Mouse (Mus musculus) CD4-positive, CD25-positive, alpha-beta regulatory T cell, adult 2 months (primary cell): Measurements from ENCODE around the gene Gm12394.
"Not testable (repeated sequence)": the region's sequence is repeated elsewhere in the genome, so short reads cannot be mapped to it uniquely, and the experiment has no call there.

ENCODE experiments used
- DNase-seq: peaks from one replicate; pipeline ENCODE4 v3.0.0-alpha.2; 2012; ENCODE audit warnings: low read depth, low spot score

Gm12394 gene

GRCm38 (mm10) chr4:42860483-42860882 is 3.9 kb upstream of the Gm12394 start:
- not testable (repeated sequence) for DNase-seq

- DNase-seq = not testable (repeated sequence)
These were observed 2.8 kb downstream of the Gm12394 start, which contains the start of gene Fam205a1 for GRCm38 (mm10) chr4:42853788-42854187. Gene Fam205a1, minus strand, starts transcription at chr4:42853888.

GRCm38 (mm10) chr4:42773893-42774292 is 82.7 kb downstream of the Gm12394 start, which contains the start of gene Ccl21a:
Gene Ccl21a, minus strand, starts transcription at chr4:42773993.
- DNase-seq = not testable (repeated sequence)

- not testable (repeated sequence) for DNase-seq
These were observed 100.1 kb downstream of the Gm12394 start, which contains the start of gene Ccl19 for GRCm38 (mm10) chr4:42756477-42756876. Gene Ccl19, minus strand, starts transcription at chr4:42756577.

GRCm38 (mm10) chr4:42735245-42735644 is 121.3 kb downstream of the Gm12394 start, which contains the start of gene 4930578G10Rik:
Gene 4930578G10Rik, plus strand, starts transcription at chr4:42735545.
- DNase-seq = not testable (repeated sequence)
